Mouse (Mus musculus): ENCODE measurements around the gene Exoc1. TPM values are rescaled to one million over a fixed set of nuclear protein-coding genes. Genes with fewer than 3 reads are reported as not detected.

Exoc1 gene
- total and polyA plus RNA-seq, 3 experiments, result 34.2 to 40.8 TPM; not detected in 1

GRCm38 (mm10) chr5:76574251-76574650, 45.1 kb downstream of the Exoc1 start (continued):
- TF ChIP-seq POLR2AphosphoS5 (IDR thresholded peaks at IDR 0.05; ENCODE audit: borderline replicate concordance, low read depth, low read length) (no peak), TAL1 (IDR thresholded peaks at IDR 0.05; ENCODE audit: low read length) (no peak), E2F4 (IDR thresholded peaks at IDR 0.05; ENCODE audit: borderline replicate concordance, low read depth, low read length) (no peak)

DNA sequence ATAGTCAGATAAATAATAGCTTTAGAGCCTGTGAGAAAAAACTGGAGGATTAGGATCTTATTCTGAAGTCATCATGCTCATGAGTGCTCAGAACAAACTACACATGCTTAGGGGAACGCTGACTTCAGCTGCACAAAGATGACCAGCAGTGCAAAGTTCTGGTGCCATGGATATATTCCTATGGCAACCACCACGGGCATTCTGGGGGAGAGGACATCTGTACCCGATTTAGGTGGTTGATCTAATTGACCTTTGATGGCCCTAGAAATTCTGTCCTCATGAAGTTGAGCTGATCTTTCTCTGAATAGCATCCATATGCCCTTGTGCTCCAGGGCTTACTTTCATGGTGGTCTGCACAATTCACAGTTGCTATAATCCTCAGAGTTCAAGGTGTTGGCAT, 47.9 kb downstream of the Exoc1 start:
- H3K9me3 ChIP-seq (replicated peaks; ENCODE audit: insufficient read depth, low read length), result no peaks in the 10 kb centered on the region
- DNase-seq (ENCODE audit: low read depth, low spot score), result no peak
- no peak overlapping the region for H3K27ac ChIP-seq (ENCODE audit: control insufficient read depth, low read depth, low read length)
- no peaks in the 10 kb centered on the region for H3K79me2 ChIP-seq (ENCODE audit: control insufficient read depth, insufficient read depth, low read length, poor library complexity)
- H3K27me3 ChIP-seq (ENCODE audit: control insufficient read depth in 1 of 2, insufficient read depth in 2 of 2, low read length in 2 of 2), result no peaks in the 10 kb centered on the region
- no peaks in the 10 kb centered on the region for H3K36me3 ChIP-seq (ENCODE audit: control insufficient read depth in 1 of 2, insufficient read depth in 2 of 2, low read length in 2 of 2)
- no peaks in the 10 kb centered on the region for H3K4me1 ChIP-seq (ENCODE audit: control insufficient read depth in 1 of 2, insufficient read depth in 2 of 2, low read length in 2 of 2)
- no peak overlapping the region for H3K4me3 ChIP-seq (ENCODE audit: control insufficient read depth in 1 of 2, insufficient read depth in 1 of 2, low read depth in 2 of 2, low read length in 2 of 2)
- TF ChIP-seq ZKSCAN1 (IDR thresholded peaks at IDR 0.05; ENCODE audit: low read depth, low read length) (no peak), MXI1 (IDR thresholded peaks at IDR 0.05; ENCODE audit: low read depth, low read length) (no peak), USF2 (IDR thresholded peaks at IDR 0.05; ENCODE audit: borderline replicate concordance in 1 of 2, insufficient read depth in 1 of 2, low read depth in 1 of 2, low read length in 2 of 2) (no peak), TBP (IDR thresholded peaks at IDR 0.05; ENCODE audit: low read depth, low read length) (no peak), MEF2A (IDR thresholded peaks at IDR 0.05; ENCODE audit: extremely low read depth, insufficient replicate concordance, low read depth, low read length, poor library complexity, severe bottlenecking) (no peak), POLR2AphosphoS5 (IDR thresholded peaks at IDR 0.05; ENCODE audit: borderline replicate concordance, low read depth, low read length) (no peak), USF1 (IDR thresholded peaks at IDR 0.05; ENCODE audit: low read depth, low read length) (no peak), MAX (IDR thresholded peaks at IDR 0.05; ENCODE audit: low read length) (no peak), JUND (IDR thresholded peaks at IDR 0.05; ENCODE audit: low read depth, low read length) (no peak), ZC3H11A (IDR thresholded peaks at IDR 0.05; ENCODE audit: low read depth, low read length) (no peak), ZMIZ1 (IDR thresholded peaks at IDR 0.05; ENCODE audit: low read depth, low read length) (no peak), TAL1 (IDR thresholded peaks at IDR 0.05; ENCODE audit: low read length) (no peak)
- no peak overlapping the region for H3K9ac ChIP-seq (ENCODE audit: control insufficient read depth, low read depth, low read length, poor library complexity, severe bottlenecking)

DNA sequence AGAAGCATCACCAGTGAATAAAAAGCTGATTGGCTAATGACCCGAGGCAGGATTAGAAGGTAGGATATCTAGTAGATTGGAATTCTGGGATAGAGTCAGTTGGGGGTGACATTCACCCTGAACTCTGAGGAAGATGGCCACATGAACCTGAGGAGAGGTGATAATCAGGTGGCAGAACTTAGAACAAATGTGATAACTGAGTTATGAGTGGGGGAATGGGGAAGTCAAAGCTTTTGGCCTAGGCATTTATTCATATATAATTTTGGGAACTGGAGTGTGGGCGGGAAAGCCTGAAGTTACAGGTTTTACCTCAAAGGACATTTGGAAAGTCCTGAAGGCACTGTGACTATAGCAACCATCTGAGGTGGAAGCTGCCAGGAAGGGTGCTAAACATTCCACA, 56.3 kb downstream of the Exoc1 start:
- H3K4me3 ChIP-seq (ENCODE audit: control insufficient read depth in 1 of 2, insufficient read depth in 1 of 2, low read depth in 2 of 2, low read length in 2 of 2), result no peak overlapping the region

More for the DNA sequence above, 56.3 kb downstream of the Exoc1 start:
- H3K9ac ChIP-seq (ENCODE audit: control insufficient read depth, low read depth, low read length, poor library complexity, severe bottlenecking), result no peak overlapping the region
- no peaks in the 10 kb centered on the region for H3K9me3 ChIP-seq (replicated peaks; ENCODE audit: insufficient read depth, low read length)
- TF ChIP-seq EP300 (IDR thresholded peaks at IDR 0.05; ENCODE audit: low read depth in 1 of 2, low read length in 2 of 2) (peak; percentile 51 to 71; a peak in 3 of 4 replicates), GATA1 (IDR thresholded peaks at IDR 0.05; ENCODE audit: low read depth, low read length) (peak; percentile 40; the same call in 1 of the 2 replicates), RCOR1 (IDR thresholded peaks at IDR 0.05; ENCODE audit: low read depth, low read length) (peak; percentile 21; the same call in 1 of the 2 replicates), TCF12 (IDR thresholded peaks at IDR 0.05; ENCODE audit: low read depth, low read length) (peak; percentile 32; the same call in 1 of the 2 replicates), GABPA (IDR thresholded peaks at IDR 0.05; ENCODE audit: low read depth, low read length) (no peak)
- peaks cover 7 to 12% of the 10 kb centered on the region in 2 experiments for H3K4me1 ChIP-seq (ENCODE audit: control insufficient read depth in 1 of 2, insufficient read depth in 2 of 2, low read length in 2 of 2)
- H3K36me3 ChIP-seq (ENCODE audit: control insufficient read depth in 1 of 2, insufficient read depth in 2 of 2, low read length in 2 of 2), result peaks cover 0 to 13% of the 10 kb centered on the region in 2 experiments; a peak in 2 of 4 replicates
- peaks cover 4% of the 10 kb centered on the region; the same call in 1 of the 2 replicates for H3K79me2 ChIP-seq (ENCODE audit: control insufficient read depth, insufficient read depth, low read length, poor library complexity)
- peak; percentile 53 for DNase-seq (ENCODE audit: low read depth, low spot score)
- no peaks in the 10 kb centered on the region for H3K27me3 ChIP-seq (ENCODE audit: control insufficient read depth in 1 of 2, insufficient read depth in 2 of 2, low read length in 2 of 2)
- no peak overlapping the region for H3K27ac ChIP-seq (ENCODE audit: control insufficient read depth, low read depth, low read length)
